In genomic region chr15:43678844-43679243, GRCm38 (mm10) we compare ENCODE assay signal across 24 mouse cellular contexts.
DNase-seq lines count a peak whose midpoint lies in the region; ATAC-seq and TF ChIP-seq lines count a peak whose summit lies in the region.
"Had no signal": no experiment of that assay in that cellular context is flagged by ENCODE, and none has a peak within 500 bp of the region (broad histone marks: within the 10 kb centered on the region; RNA-seq: fewer than 3 reads in every experiment).

No protein-coding gene starts in this region.

- H3K4me1 ChIP-seq in kidney, adult 2 months (ENCODE audit: control insufficient read depth, insufficient read depth, low read length), result no peaks in the 10 kb centered on the region
- H3K4me1 ChIP-seq in forebrain, embryonic 15.5 days, result no peaks in the 10 kb centered on the region
- H3K4me1 ChIP-seq: embryonic facial prominence, embryonic 13.5 days; forebrain, embryonic 13.5 days; limb, embryonic 12.5 days; liver, embryonic 15.5 days; midbrain, embryonic 13.5 days had no signal

- H3K4me2 ChIP-seq in forebrain, embryonic 15.5 days (replicated peaks), result no peak overlapping the region
- H3K4me2 ChIP-seq: embryonic facial prominence, embryonic 13.5 days; forebrain, embryonic 13.5 days; hindbrain, embryonic 14.5 days; limb, embryonic 12.5 days; liver, embryonic 15.5 days; midbrain, embryonic 13.5 days had no signal

- no peak for TF ChIP-seq POLR2A in kidney, adult 2 months (IDR thresholded peaks at IDR 0.05; ENCODE audit: low read depth, low read length)

- H3K27me3 ChIP-seq in kidney, adult 2 months (replicated peaks; ENCODE audit: control insufficient read depth, insufficient read depth, low read length), result no peaks in the 10 kb centered on the region
- no peaks in the 10 kb centered on the region for H3K27me3 ChIP-seq in forebrain, embryonic 15.5 days
- H3K27me3 ChIP-seq: embryonic facial prominence, embryonic 13.5 days; forebrain, embryonic 13.5 days; limb, embryonic 12.5 days; liver, embryonic 15.5 days; megakaryocyte, embryonic 14.5 days; midbrain, embryonic 13.5 days had no signal

- ATAC-seq in forebrain, embryonic 15.5 days (replicated peaks), result no peak
- ATAC-seq: activated CD4-positive, CD25-positive, alpha-beta regulatory T cell, adult 4 months; CD4-positive, CD25-positive, alpha-beta regulatory T cell, adult 4 months; forebrain, embryonic 13.5 days; inflammation-experienced regulatory T-cells, adult 6 months; midbrain, embryonic 13.5 days had no signal

- WGBS in kidney, adult 2 months, result 19% methylated on average over 1 of the region's 1 CpGs
- WGBS in forebrain, embryonic 15.5 days, result 52% methylated on average over 1 of the region's 1 CpGs

- H3K36me3 ChIP-seq in kidney, adult 2 months (ENCODE audit: control insufficient read depth, insufficient read depth, low read length), result no peaks in the 10 kb centered on the region
- no peaks in the 10 kb centered on the region for H3K36me3 ChIP-seq in forebrain, embryonic 15.5 days
- H3K36me3 ChIP-seq: embryonic facial prominence, embryonic 13.5 days; limb, embryonic 12.5 days; liver, embryonic 15.5 days; midbrain, embryonic 13.5 days had no signal

- no peak overlapping the region for H3K4me3 ChIP-seq in kidney, adult 2 months (ENCODE audit: insufficient read depth, low read depth, low read length)
- H3K4me3 ChIP-seq in layer of hippocampus, adult 2 months, result no peak overlapping the region
- H3K4me3 ChIP-seq in forebrain, embryonic 15.5 days, result no peak overlapping the region
- H3K4me3 ChIP-seq: embryonic facial prominence, embryonic 13.5 days; forebrain, embryonic 13.5 days; limb, embryonic 12.5 days; liver, embryonic 15.5 days; megakaryocyte, embryonic 14.5 days; midbrain, embryonic 13.5 days had no signal

- TF ChIP-seq CTCF in kidney, adult 2 months (conservative IDR thresholded peaks at IDR 0.05; ENCODE audit: insufficient read depth, insufficient read length, low read depth, low read length), result no peak
- TF ChIP-seq CTCF in layer of hippocampus, adult 2 months (conservative IDR thresholded peaks at IDR 0.05), result no peak

- DNase-seq in adrenal gland, postnatal 10 days, result peak; percentile 2
- no peak for DNase-seq in adrenal gland, adult (ENCODE audit: inconsistent age in 2 of 2, low spot score in 1 of 2)
- peak; percentile 37 for DNase-seq in kidney, adult 2 months
- no peak for DNase-seq in kidney, adult 9 months
- DNase-seq in 3T3-L1 (ENCODE audit: low read depth, low spot score) (peak; percentile 60), adipocyte (ENCODE audit: low spot score) (peak; percentile 61)
- DNase-seq in layer of hippocampus, adult 2 months (ENCODE audit: low spot score in 2 of 2), result no peak
- DNase-seq: cerebellum, adult 11 months; kidney, adult 18-20 months; kidney, postnatal 14 days; lung, postnatal 14 days; right cerebral cortex, postnatal 14 days; spleen, adult 18-20 months had no signal

- no peak overlapping the region for H3K27ac ChIP-seq in kidney, adult 2 months (ENCODE audit: insufficient read depth, low read depth, low read length)
- no peak overlapping the region for H3K27ac ChIP-seq in layer of hippocampus, adult 2 months
- no peak overlapping the region for H3K27ac ChIP-seq in forebrain, embryonic 15.5 days (replicated peaks)
- H3K27ac ChIP-seq: embryonic facial prominence, embryonic 13.5 days; forebrain, embryonic 13.5 days; hindbrain, embryonic 14.5 days; limb, embryonic 12.5 days; liver, embryonic 15.5 days; midbrain, embryonic 13.5 days had no signal

- no peaks in the 10 kb centered on the region for H3K9me3 ChIP-seq in forebrain, embryonic 15.5 days
- H3K9me3 ChIP-seq: embryonic facial prominence, embryonic 13.5 days; forebrain, embryonic 13.5 days; limb, embryonic 12.5 days; liver, embryonic 15.5 days; megakaryocyte, embryonic 14.5 days; midbrain, embryonic 13.5 days had no signal

- H3K9ac ChIP-seq in forebrain, embryonic 15.5 days (replicated peaks), result no peak overlapping the region
- H3K9ac ChIP-seq: embryonic facial prominence, embryonic 13.5 days; forebrain, embryonic 13.5 days; hindbrain, embryonic 14.5 days; limb, embryonic 12.5 days; liver, embryonic 15.5 days; midbrain, embryonic 13.5 days had no signal

Comparison
In these comparisons a context has a peak if more than half of its experiments do, and no peak if none do; other contexts are left out.
1. DNase-seq: peak in adrenal gland, postnatal 10 days (single experiment), kidney, adult 2 months (single experiment), 3T3-L1 (single experiment) and adipocyte (single experiment); none in adrenal gland, adult (0 of 2), kidney, adult 9 months (single experiment) and layer of hippocampus, adult 2 months (0 of 2).